Mouse (Mus musculus) kidney, adult 2 months (tissue): ENCODE measurements around the gene Tmem29.

ENCODE experiments used
- CTCF ChIP-seq: fragments of 200-500 bp; conservative IDR thresholded peaks from 2 replicates; pipeline ENCODE4 v1.5.1; 2011; ENCODE audit warnings: low read depth, mild to moderate bottlenecking, control low read depth, low read length, moderate library complexity, mixed read lengths; ENCODE audit not compliant: insufficient read depth, insufficient read length
- POLR2A ChIP-seq: fragments of 200-500 bp; IDR thresholded peaks from one replicate; pipeline ENCODE4 v1.6.1; 2011; ENCODE audit warnings: low read depth, low read length, control low read depth

GRCm38 (mm10) chrX:150471416-150471815 is 12.5 kb upstream of the Tmem29 start:
- TF ChIP-seq POLR2A (no peak), CTCF (no peak)
